Mouse (Mus musculus): ENCODE data around the gene Galnt11. TPM values are rescaled to one million over a fixed set of nuclear protein-coding genes. Genes with fewer than 3 reads are reported as not detected.

The Galnt11 gene
- polyA plus RNA-seq, 1 experiment from 2014 or later, result 39.2 TPM

GRCm38 (mm10) chr5:25256686-25257085 lies 35.0 kb downstream of the Galnt11 start:
- H3K4me3 ChIP-seq, result no peak overlapping the region
- H3K4me2 ChIP-seq (replicated peaks), result no peak overlapping the region
- peaks cover 57% of the 10 kb centered on the region for H3K36me3 ChIP-seq
- ATAC-seq (ENCODE audit: insufficient number of reproducible peaks, insufficient read depth, low FRiP score, low TSS enrichment), result no peak
- 82% methylated on average over 2 of the region's 2 CpGs for WGBS
- no peak overlapping the region for H3K9ac ChIP-seq
- no peaks in the 10 kb centered on the region for H3K4me1 ChIP-seq
- no peak overlapping the region for H3K27ac ChIP-seq
- no peaks in the 10 kb centered on the region for H3K9me3 ChIP-seq
- H3K27me3 ChIP-seq, result no peaks in the 10 kb centered on the region

GRCm38 (mm10) chr5:25261452-25261851 lies 39.7 kb downstream of the Galnt11 start:
- Histone ChIP-seq H3K36me3 (peaks cover 56% of the 10 kb centered on the region), H3K27ac (no peak overlapping the region)

GRCm38 (mm10) chr5:25262266-25262665 lies 40.6 kb downstream of the Galnt11 start:
- Histone ChIP-seq H3K4me3 (no peak overlapping the region), H3K36me3 (peaks cover 55% of the 10 kb centered on the region), H3K27me3 (no peaks in the 10 kb centered on the region), H3K4me1 (no peaks in the 10 kb centered on the region), H3K9me3 (no peaks in the 10 kb centered on the region), H3K4me2 (replicated peaks) (no peak overlapping the region), H3K27ac (no peak overlapping the region), H3K9ac (no peak overlapping the region)
- ATAC-seq (ENCODE audit: insufficient number of reproducible peaks, insufficient read depth, low FRiP score, low TSS enrichment), result no peak
- 83% methylated on average over 7 of the region's 7 CpGs for WGBS

More at GRCm38 (mm10) chr5:25261452-25261851, 39.7 kb downstream of the Galnt11 start:
- Histone ChIP-seq H3K9me3 (no peaks in the 10 kb centered on the region), H3K27me3 (no peaks in the 10 kb centered on the region), H3K4me3 (no peak overlapping the region), H3K4me2 (replicated peaks) (no peak overlapping the region), H3K9ac (no peak overlapping the region), H3K4me1 (no peaks in the 10 kb centered on the region)
- ATAC-seq (ENCODE audit: insufficient number of reproducible peaks, insufficient read depth, low FRiP score, low TSS enrichment), result no peak
- 75% methylated on average over 6 of the region's 6 CpGs for WGBS

GRCm38 (mm10) chr5:25268258-25268888 lies 46.7 kb downstream of the Galnt11 start:
- H3K9ac ChIP-seq, result no peak overlapping the region
- peaks cover 59% of the 10 kb centered on the region for H3K36me3 ChIP-seq
- no peak overlapping the region for H3K4me3 ChIP-seq
- no peak overlapping the region for H3K4me2 ChIP-seq (replicated peaks)
- H3K27ac ChIP-seq, result no peak overlapping the region
- H3K9me3 ChIP-seq, result no peaks in the 10 kb centered on the region
- no peak for ATAC-seq (ENCODE audit: insufficient number of reproducible peaks, insufficient read depth, low FRiP score, low TSS enrichment)
- WGBS, result 95% methylated on average over 4 of the region's 4 CpGs
- no peaks in the 10 kb centered on the region for H3K27me3 ChIP-seq
- H3K4me1 ChIP-seq, result no peaks in the 10 kb centered on the region

- H3K9ac ChIP-seq, result no peak overlapping the region
- no peak for ATAC-seq (ENCODE audit: insufficient number of reproducible peaks, insufficient read depth, low FRiP score, low TSS enrichment)
- 92% methylated on average over 10 of the region's 10 CpGs for WGBS
- H3K9me3 ChIP-seq, result no peaks in the 10 kb centered on the region
- H3K27me3 ChIP-seq, result no peaks in the 10 kb centered on the region
- no peaks in the 10 kb centered on the region for H3K4me1 ChIP-seq
- H3K4me2 ChIP-seq (replicated peaks), result no peak overlapping the region
- H3K4me3 ChIP-seq, result no peak overlapping the region
- peaks cover 57% of the 10 kb centered on the region for H3K36me3 ChIP-seq
- no peak overlapping the region for H3K27ac ChIP-seq
These were observed 53.9 kb downstream of the Galnt11 start for GRCm38 (mm10) chr5:25275629-25276028.

- Histone ChIP-seq H3K9me3 (no peaks in the 10 kb centered on the region), H3K4me2 (replicated peaks) (no peak overlapping the region), H3K27me3 (no peaks in the 10 kb centered on the region), H3K4me3 (no peak overlapping the region), H3K27ac (no peak overlapping the region), H3K4me1 (no peaks in the 10 kb centered on the region), H3K9ac (no peak overlapping the region), H3K36me3 (peaks cover 58% of the 10 kb centered on the region)
- ATAC-seq (ENCODE audit: insufficient number of reproducible peaks, insufficient read depth, low FRiP score, low TSS enrichment), result no peak
- 80% methylated on average over 6 of the region's 6 CpGs for WGBS
These were observed 54.7 kb downstream of the Galnt11 start for GRCm38 (mm10) chr5:25276365-25276764.

- no peak for ATAC-seq (ENCODE audit: insufficient number of reproducible peaks, insufficient read depth, low FRiP score, low TSS enrichment)
- Histone ChIP-seq H3K4me2 (replicated peaks) (no peak overlapping the region), H3K9me3 (no peaks in the 10 kb centered on the region), H3K9ac (no peak overlapping the region), H3K27me3 (no peaks in the 10 kb centered on the region), H3K4me3 (no peak overlapping the region), H3K36me3 (peaks cover 68% of the 10 kb centered on the region), H3K27ac (no peak overlapping the region), H3K4me1 (no peaks in the 10 kb centered on the region)
- 94% methylated on average over 13 of the region's 13 CpGs for WGBS
These were observed 62.3 kb downstream of the Galnt11 start for GRCm38 (mm10) chr5:25283988-25284387.

GRCm38 (mm10) chr5:25296830-25297229 lies 75.1 kb downstream of the Galnt11 start:
- Histone ChIP-seq H3K27me3 (no peaks in the 10 kb centered on the region), H3K27ac (no peak overlapping the region), H3K9ac (no peak overlapping the region), H3K9me3 (no peaks in the 10 kb centered on the region), H3K36me3 (peaks cover 43% of the 10 kb centered on the region), H3K4me2 (replicated peaks) (no peak overlapping the region), H3K4me3 (no peak overlapping the region), H3K4me1 (no peaks in the 10 kb centered on the region)
- WGBS, result 64% methylated on average over 3 of the region's 3 CpGs
- no peak for ATAC-seq (ENCODE audit: insufficient number of reproducible peaks, insufficient read depth, low FRiP score, low TSS enrichment)

- Histone ChIP-seq H3K36me3 (peaks cover 46% of the 10 kb centered on the region), H3K4me2 (replicated peaks) (no peak overlapping the region), H3K4me3 (no peak overlapping the region), H3K4me1 (no peaks in the 10 kb centered on the region), H3K9me3 (no peaks in the 10 kb centered on the region), H3K27ac (no peak overlapping the region), H3K27me3 (no peaks in the 10 kb centered on the region), H3K9ac (no peak overlapping the region)
- no peak for ATAC-seq (ENCODE audit: insufficient number of reproducible peaks, insufficient read depth, low FRiP score, low TSS enrichment)
- 97% methylated on average over 2 of the region's 2 CpGs for WGBS
These were observed 88.5 kb downstream of the Galnt11 start for GRCm38 (mm10) chr5:25310226-25310625.

GRCm38 (mm10) chr5:25313881-25314280 lies 92.2 kb downstream of the Galnt11 start:
- WGBS, result 88% methylated on average over 6 of the region's 6 CpGs
- no peak for ATAC-seq (ENCODE audit: insufficient number of reproducible peaks, insufficient read depth, low FRiP score, low TSS enrichment)
- H3K27ac ChIP-seq, result no peak overlapping the region
- H3K4me2 ChIP-seq (replicated peaks), result no peak overlapping the region
- H3K4me1 ChIP-seq, result no peaks in the 10 kb centered on the region
- H3K27me3 ChIP-seq, result no peaks in the 10 kb centered on the region
- no peaks in the 10 kb centered on the region for H3K9me3 ChIP-seq
- H3K4me3 ChIP-seq, result no peak overlapping the region
- H3K9ac ChIP-seq, result no peak overlapping the region
- peaks cover 60% of the 10 kb centered on the region for H3K36me3 ChIP-seq

Data from embryonic facial prominence, embryonic 12.5 days (tissue).